Mouse (Mus musculus) heart, adult 2 months (tissue): Measurements from ENCODE around the gene Jmjd6. TPM values are rescaled to one million over a fixed set of nuclear protein-coding genes. Genes with fewer than 3 reads are reported as not detected.
"Not testable (repeated sequence)": the region's sequence is repeated elsewhere in the genome, so short reads cannot be mapped to it uniquely, and the experiment has no call there.

Experiments
- DNase-seq, 2 experiments: peaks; one replicate each; pipeline ENCODE4 v3.0.0; 2021
- H3K27ac ChIP-seq: fragments of 200-600 bp; 2 replicates; pipeline ENCODE4 v1.8.1; 2022
- H3K27me3 ChIP-seq: fragments of 200-500 bp; 2 replicates; pipeline ENCODE4 v1.6.1; 2012; ENCODE audit warnings: mild to moderate bottlenecking, low read length, inconsistent platforms, mixed read lengths; ENCODE audit not compliant: control insufficient read depth, insufficient read depth
- H3K36me3 ChIP-seq: fragments of 200-500 bp; 2 replicates; pipeline ENCODE4 v1.6.1; 2012; ENCODE audit warnings: low read length, inconsistent platforms; ENCODE audit not compliant: control insufficient read depth, insufficient read depth
- H3K4me1 ChIP-seq: fragments of 200-500 bp; 2 replicates; pipeline ENCODE4 v1.6.1; 2011; ENCODE audit warnings: low read length; ENCODE audit not compliant: control insufficient read depth, insufficient read depth
- H3K4me3 ChIP-seq: fragments of 200-600 bp; 2 replicates; pipeline ENCODE4 v1.8.1; 2022
- H3K79me2 ChIP-seq: fragments of 200-500 bp; replicated peaks from 2 replicates; pipeline ENCODE4 v1.6.1; 2012; ENCODE audit warnings: mild to moderate bottlenecking, inconsistent platforms, low read length, moderate library complexity, mixed read lengths; ENCODE audit not compliant: control insufficient read depth, insufficient read depth
- H3K9ac ChIP-seq: fragments of 200-500 bp; 2 replicates; pipeline ENCODE4 v1.6.1; 2012; ENCODE audit warnings: low read depth, mild to moderate bottlenecking, control low read depth, inconsistent platforms, low read length, mixed read lengths
- CTCF ChIP-seq: fragments of 200-600 bp; IDR thresholded peaks from 2 replicates; pipeline ENCODE4 v1.8.1; 2022; ENCODE audit warnings: antibody characterized with exemption, mild to moderate bottlenecking, moderate library complexity
- EP300 ChIP-seq: fragments of 200-500 bp; IDR thresholded peaks from 2 replicates; pipeline ENCODE4 v1.6.1; 2011; ENCODE audit warnings: low read depth, low read length, control low read depth; ENCODE audit not compliant: insufficient read depth
- POLR2A ChIP-seq: fragments of 200-500 bp; IDR thresholded peaks from 2 replicates; pipeline ENCODE4 v1.6.1; 2011; ENCODE audit warnings: mild to moderate bottlenecking, low read depth, low read length, control low read depth; ENCODE audit not compliant: insufficient read depth
- WGBS: fragments of 180-500 bp; shearing (Covaris S2); methylation state at CpG from one replicate; pipeline ENCODE4 v1.1.7; 2018; 5-methylcytosine and 5-hydroxymethylcytosine counted together
- intact Hi-C: fragments of 180-260 bp; cut with DNase I; formaldehyde crosslinking; loops from one replicate; pipeline ENCODE4 v1.15.1; 2025
- polyA plus RNA-seq: library from polyadenylated mRNA; depleted of rRNA; stranded (reverse); fragments of >200 nt; gene quantifications from 2 replicates; pipeline ENCODE4 v1.2.3, GENCODE M21; 2012
- total RNA-seq, 2 experiments: library from RNA; stranded (reverse); gene quantifications; 2 replicates each; pipeline ENCODE4 v1.2.3; 2021

Jmjd6 gene
- total and polyA plus RNA-seq, 3 experiments: 14.6 to 37.4 (median 34.1) TPM

GRCm38 (mm10) chr11:116850085-116850484 lies 6.8 kb upstream of the Jmjd6 start:
- Histone ChIP-seq H3K27me3 (no peaks in the 10 kb centered on the region), H3K9ac (no peak overlapping the region), H3K4me3 (0 out of 2 replicates have a peak overlapping the region, but pooled peaks have one; percentile 18), H3K36me3 (peaks cover 39% of the 10 kb centered on the region), H3K79me2 (no peaks in the 10 kb centered on the region), H3K27ac (no peak overlapping the region), H3K4me1 (peaks cover 7% of the 10 kb centered on the region)
- intact Hi-C loops: no loop called here
- DNase-seq: no peak
- WGBS: 18% methylated on average over 4 of the region's 4 CpGs
- TF ChIP-seq EP300 (no peak), POLR2A (no peak), CTCF (no peak)

GRCm38 (mm10) chr11:116849587-116849986 lies 6.3 kb upstream of the Jmjd6 start:
- H3K36me3 ChIP-seq: peaks cover 35% of the 10 kb centered on the region
- no peak for DNase-seq
- H3K27ac ChIP-seq: no peak overlapping the region
- intact Hi-C loops: no loop called here
- H3K9ac ChIP-seq: no peak overlapping the region
- H3K4me3 ChIP-seq: no peak overlapping the region
- H3K27me3 ChIP-seq: no peaks in the 10 kb centered on the region
- no peak for TF ChIP-seq CTCF
- no peak for TF ChIP-seq EP300
- TF ChIP-seq POLR2A: no peak
- H3K4me1 ChIP-seq: peaks cover 6% of the 10 kb centered on the region
- H3K79me2 ChIP-seq: no peaks in the 10 kb centered on the region

GRCm38 (mm10) chr11:116848877-116849178 lies 5.6 kb upstream of the Jmjd6 start:
- H3K36me3 ChIP-seq: peaks cover 35% of the 10 kb centered on the region
- H3K27ac ChIP-seq, H3K27me3 ChIP-seq, DNase-seq, H3K4me1 ChIP-seq, H3K79me2 ChIP-seq, H3K9ac ChIP-seq, H3K4me3 ChIP-seq, intact Hi-C loops: not testable (repeated sequence)
- 57% methylated on average over 2 of the region's 2 CpGs for WGBS

- Histone ChIP-seq H3K4me1 (peaks cover 4% of the 10 kb centered on the region; the same call in 1 of the 2 replicates), H3K36me3 (peaks cover 35% of the 10 kb centered on the region), H3K27ac (no peak overlapping the region), H3K27me3 (no peaks in the 10 kb centered on the region), H3K9ac (no peak overlapping the region), H3K79me2 (no peaks in the 10 kb centered on the region), H3K4me3 (no peak overlapping the region)
- 80% methylated on average over 5 of the region's 5 CpGs for WGBS
- DNase-seq: no peak
- TF ChIP-seq POLR2A: no peak
- no peak for TF ChIP-seq EP300
- TF ChIP-seq CTCF: no peak
- intact Hi-C loops: no loop called here
Measured at GRCm38 (mm10) chr11:116848086-116848876, 5.0 kb upstream of the Jmjd6 start.

GRCm38 (mm10) chr11:116847187-116848085 lies 4.2 kb upstream of the Jmjd6 start:
- 84% methylated on average over 3 of the region's 3 CpGs for WGBS
- TF ChIP-seq EP300 (no peak), CTCF (no peak), POLR2A (no peak)
- no peak for DNase-seq
- intact Hi-C loops: no loop called here
- H3K27ac ChIP-seq: no peak overlapping the region
- H3K4me3 ChIP-seq: no peak overlapping the region
- H3K79me2 ChIP-seq: no peaks in the 10 kb centered on the region
- peaks cover 4% of the 10 kb centered on the region; the same call in 1 of the 2 replicates for H3K4me1 ChIP-seq
- H3K36me3 ChIP-seq: peaks cover 35% of the 10 kb centered on the region
- H3K9ac ChIP-seq: no peak overlapping the region
- no peaks in the 10 kb centered on the region for H3K27me3 ChIP-seq
